28 mouse cellular contexts compared by ENCODE assay signal in the genomic region with DNA sequence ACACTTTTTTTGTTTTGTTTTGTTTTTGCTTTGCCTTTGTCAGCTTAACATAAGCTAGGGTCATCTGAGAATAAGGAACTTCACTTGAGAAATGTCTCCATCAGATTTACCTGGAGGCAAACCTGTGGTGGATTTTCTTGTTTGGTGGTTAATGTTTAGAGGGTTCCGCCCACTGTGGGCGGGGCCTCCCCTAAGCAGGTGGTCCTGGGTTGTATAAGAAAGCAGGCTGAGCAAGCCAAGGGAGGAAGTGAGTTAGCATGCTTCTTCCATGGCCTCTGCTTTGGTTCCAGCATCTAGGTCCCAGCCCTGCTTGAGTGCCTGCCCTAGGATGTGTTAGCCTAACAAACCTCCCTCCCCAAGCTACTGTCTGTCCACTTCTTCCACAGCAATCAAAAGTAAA. TPM values are rescaled to one million over a fixed set of nuclear protein-coding genes. Genes with fewer than 3 reads are reported as not detected.
DNase-seq lines count a peak whose midpoint lies in the region; ATAC-seq lines count a peak whose summit lies in the region.
"Had no signal": no experiment of that assay in that cellular context is flagged by ENCODE, and none has a peak within 500 bp of the region (broad histone marks: within the 10 kb centered on the region; RNA-seq: fewer than 3 reads in every experiment).

No protein-coding gene starts in this region.

- no peaks in the 10 kb centered on the region for H3K9me3 ChIP-seq in embryonic facial prominence, embryonic 14.5 days (ENCODE audit: control insufficient read depth, low read length)
- no peaks in the 10 kb centered on the region for H3K9me3 ChIP-seq in embryonic facial prominence, embryonic 10.5 days
- H3K9me3 ChIP-seq: embryonic facial prominence, embryonic 13.5 days; forebrain, embryonic 10.5 days; forebrain, embryonic 13.5 days; heart, embryonic 10.5 days; heart, embryonic 13.5 days; hindbrain, embryonic 12.5 days; hindbrain, embryonic 15.5 days had no signal

- H3K4me1 ChIP-seq in embryonic facial prominence, embryonic 14.5 days (ENCODE audit: control insufficient read depth, insufficient read depth, low read length) = no peaks in the 10 kb centered on the region
- H3K4me1 ChIP-seq in embryonic facial prominence, embryonic 10.5 days = peaks cover 10% of the 10 kb centered on the region
- H3K4me1 ChIP-seq: embryonic facial prominence, embryonic 13.5 days had no signal

- no peak overlapping the region for H3K4me2 ChIP-seq in embryonic facial prominence, embryonic 14.5 days (ENCODE audit: low read depth, low read length)
- H3K4me2 ChIP-seq: embryonic facial prominence, embryonic 13.5 days; forebrain, embryonic 13.5 days; heart, embryonic 13.5 days; hindbrain, embryonic 12.5 days; hindbrain, embryonic 15.5 days had no signal

- H3K27ac ChIP-seq in embryonic facial prominence, embryonic 14.5 days (replicated peaks; ENCODE audit: low read depth, low read length) = no peak overlapping the region
- no peak overlapping the region for H3K27ac ChIP-seq in embryonic facial prominence, embryonic 10.5 days (replicated peaks)
- H3K27ac ChIP-seq: embryonic facial prominence, embryonic 13.5 days; forebrain, embryonic 10.5 days; forebrain, embryonic 13.5 days; heart, adult 2 months; heart, embryonic 10.5 days; heart, embryonic 13.5 days; hindbrain, embryonic 12.5 days; hindbrain, embryonic 15.5 days had no signal

- no peak overlapping the region for H3K4me3 ChIP-seq in embryonic facial prominence, embryonic 14.5 days (ENCODE audit: low read depth, low read length)
- H3K4me3 ChIP-seq in embryonic facial prominence, embryonic 10.5 days = no peak overlapping the region
- H3K4me3 ChIP-seq: embryonic facial prominence, embryonic 13.5 days; forebrain, embryonic 10.5 days; forebrain, embryonic 13.5 days; heart, adult 2 months; heart, embryonic 10.5 days; heart, embryonic 13.5 days; hindbrain, embryonic 12.5 days; hindbrain, embryonic 15.5 days had no signal

- peak; percentile 23 for DNase-seq in embryonic facial prominence, embryonic 14.5 days (ENCODE audit: low spot score)
- no peak for DNase-seq in embryonic facial prominence, embryonic 10.5 days (ENCODE audit: low spot score)
- peak; percentile 18 to 34 for DNase-seq in kidney, postnatal 4 days
- no peak for DNase-seq in kidney, postnatal 14 days
- peak; percentile 47 for DNase-seq in thymus, postnatal 4 days
- DNase-seq in thymus, postnatal 25 days = no peak
- DNase-seq: adrenal gland, adult 8-10 months; adrenal gland, postnatal 25 days; B cell, adult 2 months; cerebellum, adult 2 months; cerebellum, adult 9-11 months; cerebellum, postnatal 25 days; gastrocnemius, postnatal 10 days; gastrocnemius, postnatal 36 days; heart, adult 2 months; heart, postnatal 14 days had no signal

- H3K36me3 ChIP-seq in embryonic facial prominence, embryonic 14.5 days (ENCODE audit: control insufficient read depth, insufficient read depth, low read length) = no peaks in the 10 kb centered on the region
- no peaks in the 10 kb centered on the region for H3K36me3 ChIP-seq in embryonic facial prominence, embryonic 10.5 days (replicated peaks)
- H3K36me3 ChIP-seq: embryonic facial prominence, embryonic 13.5 days; forebrain, embryonic 10.5 days; G1E; heart, embryonic 10.5 days; heart, embryonic 13.5 days; hindbrain, embryonic 12.5 days; hindbrain, embryonic 15.5 days had no signal

- WGBS in embryonic facial prominence, embryonic 14.5 days = 25% methylated on average over 2 of the region's 2 CpGs
- WGBS in embryonic facial prominence, embryonic 10.5 days = 34% methylated on average over 2 of the region's 2 CpGs

- peaks cover 17% of the 10 kb centered on the region for H3K27me3 ChIP-seq in embryonic facial prominence, embryonic 14.5 days (replicated peaks; ENCODE audit: control insufficient read depth, insufficient read depth, low read length)
- H3K27me3 ChIP-seq in embryonic facial prominence, embryonic 10.5 days (replicated peaks; ENCODE audit: low read depth, poor library complexity, severe bottlenecking) = peaks cover 40% of the 10 kb centered on the region
- H3K27me3 ChIP-seq: Patski had no signal

- no peak for ATAC-seq in embryonic facial prominence, embryonic 14.5 days (ENCODE audit: low read depth)
- no peak for ATAC-seq in cerebellum, adult (ENCODE audit: insufficient number of reproducible peaks, low FRiP score, low TSS enrichment)
- ATAC-seq: activated CD4-positive, CD25-positive, alpha-beta regulatory T cell, adult 4 months; forebrain, embryonic 13.5 days; forebrain, embryonic 16.5 days; Patski had no signal

- no peak overlapping the region for H3K9ac ChIP-seq in embryonic facial prominence, embryonic 14.5 days (ENCODE audit: low read depth, low read length)
- H3K9ac ChIP-seq: embryonic facial prominence, embryonic 13.5 days; forebrain, embryonic 13.5 days; heart, embryonic 13.5 days; hindbrain, embryonic 12.5 days; hindbrain, embryonic 15.5 days had no signal

RNA-seq across cellular contexts. Expression of gene Slc41a2, which starts 3.5 kb away (rescaled TPM):
- polyA plus RNA-seq in embryonic facial prominence, embryonic 14.5 days (2014; fragmentation: Nextera tagmentation; extraction: Ambion mirVana) = 3.9 and 4.9 TPM in 2 replicates
- polyA plus RNA-seq in embryonic facial prominence, embryonic 10.5 days (2016; fragmentation: Nextera tagmentation; extraction: Ambion mirVana) = 0.21 and 0.27 TPM in 2 replicates
- polyA plus RNA-seq: G1E had no signal

RNA-seq across cellular contexts. Expression of gene D10Wsu102e, which starts 18.8 kb away (rescaled TPM):
- 0.60 and 0.63 TPM in 2 replicates for polyA plus RNA-seq in embryonic facial prominence, embryonic 14.5 days (2014; fragmentation: Nextera tagmentation; extraction: Ambion mirVana)
- 1.3 TPM in 2 replicates for polyA plus RNA-seq in embryonic facial prominence, embryonic 10.5 days (2016; fragmentation: Nextera tagmentation; extraction: Ambion mirVana)

Comparison
In these comparisons a context has a peak if more than half of its experiments do, and no peak if none do; other contexts are left out.
1. DNase-seq: peak in embryonic facial prominence, embryonic 14.5 days (single experiment), kidney, postnatal 4 days (2 of 2) and thymus, postnatal 4 days (single experiment); none in embryonic facial prominence, embryonic 10.5 days (single experiment), kidney, postnatal 14 days (single experiment) and thymus, postnatal 25 days (single experiment).